Mouse (Mus musculus) kidney, adult 8-10 months (tissue): ENCODE measurements around the gene Ntf5.
"Not testable (repeated sequence)": the region's sequence is repeated elsewhere in the genome, so short reads cannot be mapped to it uniquely, and the experiment has no call there.

ENCODE experiments used
- DNase-seq, 2 experiments: peaks; one replicate each; pipeline ENCODE4 v3.0.0; 2022

Ntf5 gene

DNA sequence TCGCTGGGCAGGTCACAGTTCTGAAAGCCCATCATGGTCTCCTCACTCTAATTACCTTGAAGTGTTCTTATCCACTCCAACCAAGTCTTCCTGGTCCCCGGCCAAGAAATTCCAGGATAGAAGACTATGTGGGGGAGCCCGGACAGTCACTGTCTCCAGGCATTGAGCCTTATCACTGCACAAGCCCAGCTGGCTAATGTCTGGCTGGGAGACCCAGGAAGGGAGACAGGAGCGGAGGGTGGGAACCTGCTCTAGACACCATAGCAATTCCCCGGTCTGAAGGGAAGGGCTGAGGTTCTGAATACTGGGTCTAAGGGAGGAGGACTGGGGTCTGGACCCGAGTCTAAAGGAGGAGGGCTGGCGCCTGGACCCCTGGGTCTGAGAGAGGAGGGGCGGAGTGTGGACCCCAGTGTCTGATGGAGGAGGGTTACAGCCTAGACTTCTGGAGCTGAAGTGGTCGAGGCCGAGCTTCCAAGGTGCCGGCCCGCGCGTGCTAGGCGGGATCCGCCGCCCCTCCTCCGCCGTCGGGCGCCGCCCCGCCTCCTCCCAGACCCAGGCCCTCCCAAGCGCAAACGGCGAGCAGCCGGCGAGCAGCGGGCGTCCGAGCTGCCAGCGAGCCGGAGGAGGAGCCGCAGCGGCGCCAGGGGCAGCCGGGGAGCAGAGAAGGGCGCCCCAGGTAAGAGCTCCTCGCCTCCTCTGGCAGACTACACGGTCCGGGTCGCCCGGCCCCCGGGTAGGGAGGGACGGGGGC lies at the start of gene Ntf5:
Gene Ntf5, plus strand, starts transcription at position 583 of the 751 bp plus-strand sequence.
- no peak for DNase-seq

DNA sequence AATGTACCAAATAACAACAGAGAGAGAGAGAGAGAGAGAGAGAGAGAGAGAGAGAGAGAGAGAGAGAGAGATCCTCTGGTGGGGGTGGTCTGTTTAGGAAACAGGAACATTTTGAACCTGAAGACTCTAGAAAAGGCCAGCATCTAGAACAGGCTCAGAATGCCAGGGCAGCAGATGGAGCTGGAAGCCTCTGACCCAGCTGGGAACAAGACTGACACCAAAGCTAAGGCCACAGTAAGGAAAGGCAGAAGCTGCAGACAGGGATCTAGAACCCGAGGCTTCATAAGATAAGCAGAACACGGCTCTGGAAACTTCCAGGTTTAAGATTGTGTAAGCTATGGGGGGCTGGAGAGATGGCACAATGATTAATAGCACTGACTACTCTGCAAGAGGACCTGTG lies 49.5 kb upstream of the Ntf5 start:
- DNase-seq, result no peak

DNA sequence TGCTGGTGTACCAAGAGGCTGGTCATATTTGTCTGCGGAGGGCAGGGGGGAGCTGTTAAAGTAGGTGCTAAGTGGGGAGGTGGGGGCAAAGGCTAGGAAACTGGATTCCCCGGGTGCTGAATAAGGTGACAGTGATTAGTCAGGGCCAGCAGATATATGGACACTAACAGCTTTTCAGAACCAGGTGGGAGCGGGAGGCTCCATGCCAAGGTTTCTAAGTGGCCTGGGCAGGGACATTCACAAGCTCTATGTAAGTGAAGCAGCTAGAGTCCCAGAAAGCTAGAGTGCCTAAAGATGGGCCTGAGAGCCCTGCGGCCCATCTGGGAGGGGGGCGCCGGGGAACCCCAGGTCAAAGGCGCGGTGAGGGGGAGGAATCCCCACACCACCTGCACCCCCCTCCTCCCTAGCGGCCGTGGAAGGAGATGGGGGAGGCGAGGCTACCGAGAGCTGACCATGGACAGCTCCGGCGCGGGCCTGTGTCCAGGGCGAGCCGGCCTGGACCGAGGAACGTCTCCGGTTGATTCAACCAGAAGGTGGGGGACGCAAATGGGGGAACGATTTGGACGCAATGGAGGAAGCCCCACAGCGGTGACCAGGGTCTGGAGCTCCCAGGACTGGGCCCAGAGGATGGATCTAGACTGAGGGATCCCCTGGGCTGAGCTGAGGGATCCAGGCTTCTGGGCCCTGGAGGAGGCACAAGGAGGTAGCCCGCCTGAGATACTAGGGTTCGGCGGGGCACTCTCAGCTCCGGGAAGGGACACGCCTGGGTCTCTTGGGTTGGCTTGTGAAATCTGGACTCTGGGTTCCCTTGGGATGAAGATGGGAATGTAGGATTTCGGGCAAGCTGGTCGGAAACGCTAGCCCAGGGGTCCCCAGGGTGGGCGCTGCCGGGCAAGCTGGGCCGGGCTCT lies 47.5 kb upstream of the Ntf5 start:
- DNase-seq, result peak; percentile 27 to 44

DNA sequence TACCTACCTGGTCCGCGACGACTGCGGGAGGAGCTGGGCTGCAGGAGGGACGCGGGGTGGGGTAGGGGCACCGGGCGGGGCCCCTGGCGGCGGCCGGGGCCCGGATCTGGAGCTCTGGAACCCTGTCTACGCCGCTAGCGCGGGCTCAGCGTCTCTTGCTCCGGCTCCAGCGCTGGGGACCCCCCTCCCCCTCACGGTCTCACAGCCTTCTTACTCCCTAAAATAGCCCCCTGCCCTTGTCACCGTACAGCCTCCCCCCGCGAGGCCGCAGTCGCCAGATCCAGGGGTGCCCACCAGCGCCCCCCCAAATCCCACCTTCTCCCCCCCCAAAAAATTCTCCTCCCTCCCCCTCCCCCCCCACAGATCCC lies 46.9 kb upstream of the Ntf5 start, which contains the start of gene Ppfia3:
Gene Ppfia3, minus strand, starts transcription at position 368 of the 368 bp plus-strand sequence.
- no peak for DNase-seq

DNA sequence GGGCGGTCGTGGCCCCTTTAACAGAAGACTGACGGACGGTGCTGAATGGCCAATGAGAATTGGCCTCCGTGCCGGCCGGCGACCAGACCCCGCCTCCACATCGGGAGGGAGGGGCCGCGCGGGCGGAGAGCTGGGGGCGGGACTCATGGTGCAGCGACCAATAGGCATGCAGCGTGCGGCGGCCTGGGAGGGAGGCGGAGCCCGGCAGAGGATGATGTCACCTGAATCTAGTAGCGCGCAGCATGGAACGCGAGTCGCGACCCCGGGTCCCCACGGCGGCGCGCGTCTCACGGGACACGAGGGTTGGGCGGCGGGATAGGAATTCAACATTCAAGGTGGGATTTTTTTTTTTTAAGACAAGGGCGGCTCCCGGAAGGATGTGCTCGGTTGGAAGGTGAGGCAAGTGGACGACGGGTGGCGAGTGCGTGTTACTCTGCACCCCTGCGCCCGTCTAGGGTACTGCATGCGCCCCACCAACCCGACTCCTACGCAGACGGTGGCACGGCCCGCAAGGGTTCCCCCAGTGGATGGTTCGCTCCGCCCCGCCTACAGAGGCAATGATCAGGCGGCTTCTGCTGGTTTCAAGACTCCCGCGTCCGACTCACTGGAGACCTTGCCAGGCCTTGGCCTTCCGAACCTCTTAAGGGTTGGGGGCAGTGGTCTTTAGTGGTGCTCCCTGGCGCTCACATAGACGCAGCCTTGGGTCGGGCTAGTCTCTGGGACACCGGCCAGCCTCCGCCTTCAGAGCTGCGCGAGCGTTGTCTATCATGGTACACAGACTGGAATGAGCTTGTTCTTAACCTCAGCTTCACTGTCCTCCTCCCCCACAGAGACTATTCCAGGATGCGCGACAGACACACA lies 46.2 kb upstream of the Ntf5 start:
- peak; percentile 95 to 96 for DNase-seq

DNA sequence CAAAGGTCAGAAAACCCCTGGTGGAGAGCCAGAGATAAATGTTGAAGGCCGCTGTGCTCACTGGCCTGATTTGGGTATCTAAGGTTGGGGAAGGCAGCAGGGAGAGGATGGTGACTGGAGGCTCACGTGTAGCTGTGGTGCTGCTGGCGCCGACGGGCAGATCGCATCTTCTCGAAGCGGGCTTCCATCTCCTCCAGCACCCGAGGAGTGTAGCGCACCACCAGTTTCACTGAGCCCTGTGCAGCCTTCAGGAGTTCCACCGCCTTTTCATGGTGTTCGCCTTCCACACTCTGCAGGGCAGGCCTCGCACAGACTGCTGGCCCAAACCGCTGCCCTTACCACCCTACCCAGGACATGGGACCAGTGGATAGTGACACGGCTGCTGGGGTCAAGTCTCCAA lies 45.3 kb upstream of the Ntf5 start:
- no peak for DNase-seq

DNA sequence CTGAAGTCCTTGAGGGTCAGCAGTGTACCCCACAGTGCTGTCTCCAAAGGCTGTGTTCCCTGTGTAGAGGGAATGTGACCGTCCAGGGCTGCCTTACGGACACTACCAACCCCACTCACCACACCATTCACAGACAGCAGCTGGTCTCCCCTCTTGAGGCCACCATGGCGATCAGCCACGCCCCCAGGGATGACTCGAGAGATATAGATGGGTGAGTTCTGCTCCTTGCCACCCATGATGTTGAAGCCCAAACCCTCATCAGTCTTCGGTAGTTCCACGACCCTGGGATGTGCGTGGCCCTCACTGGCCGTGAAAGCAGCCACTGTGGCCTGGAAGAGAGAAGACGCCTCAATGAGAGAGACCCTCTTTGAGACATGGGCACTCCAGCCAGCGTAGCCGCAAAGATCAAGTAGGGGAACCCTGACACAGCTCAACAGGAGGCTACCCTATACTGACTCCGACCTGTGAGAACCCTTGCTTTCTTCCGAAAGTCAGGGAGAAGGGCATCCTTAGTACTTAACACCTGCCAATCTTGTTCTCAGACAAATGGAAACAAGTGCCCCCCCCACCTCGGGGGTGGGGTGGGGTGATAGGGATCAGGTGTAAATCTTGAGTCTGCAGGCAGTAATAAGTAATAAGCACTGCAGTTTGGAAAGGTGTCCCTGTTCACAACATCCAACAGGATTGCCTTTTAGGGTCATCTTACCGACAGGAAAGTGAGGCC lies 44.3 kb upstream of the Ntf5 start:
- DNase-seq, result no peak

DNA sequence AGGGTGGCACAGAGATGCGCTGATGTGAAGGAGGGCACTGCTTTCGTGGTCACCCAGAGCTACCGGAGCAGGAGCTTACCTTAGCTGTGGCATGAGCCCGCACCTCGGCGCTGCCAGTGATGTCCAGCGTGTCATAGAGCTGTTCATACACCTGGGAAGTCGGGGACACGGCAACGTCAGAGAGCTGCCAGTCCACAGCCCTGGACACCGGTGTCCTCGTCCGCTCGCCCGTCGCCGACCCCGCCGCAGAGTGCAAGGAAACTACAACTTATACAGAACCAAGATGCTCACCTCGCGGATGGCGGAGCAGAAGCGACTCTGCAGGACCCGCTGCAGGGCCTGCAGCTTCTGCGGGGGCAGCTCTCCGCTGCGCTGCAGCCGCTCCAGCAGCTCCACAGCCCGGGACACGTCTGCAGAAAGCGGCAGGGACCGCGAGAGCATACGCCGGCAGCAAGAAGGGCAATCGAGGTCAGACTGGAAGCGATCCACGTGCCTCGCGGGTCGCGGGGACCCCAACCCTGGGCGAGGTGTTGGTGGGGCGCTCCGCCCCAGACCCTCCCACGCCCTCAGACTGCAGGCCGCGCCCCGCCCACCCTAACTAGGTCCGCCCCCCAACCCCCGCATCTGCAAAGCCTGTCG lies 43.5 kb upstream of the Ntf5 start:
- DNase-seq, result no peak

DNA sequence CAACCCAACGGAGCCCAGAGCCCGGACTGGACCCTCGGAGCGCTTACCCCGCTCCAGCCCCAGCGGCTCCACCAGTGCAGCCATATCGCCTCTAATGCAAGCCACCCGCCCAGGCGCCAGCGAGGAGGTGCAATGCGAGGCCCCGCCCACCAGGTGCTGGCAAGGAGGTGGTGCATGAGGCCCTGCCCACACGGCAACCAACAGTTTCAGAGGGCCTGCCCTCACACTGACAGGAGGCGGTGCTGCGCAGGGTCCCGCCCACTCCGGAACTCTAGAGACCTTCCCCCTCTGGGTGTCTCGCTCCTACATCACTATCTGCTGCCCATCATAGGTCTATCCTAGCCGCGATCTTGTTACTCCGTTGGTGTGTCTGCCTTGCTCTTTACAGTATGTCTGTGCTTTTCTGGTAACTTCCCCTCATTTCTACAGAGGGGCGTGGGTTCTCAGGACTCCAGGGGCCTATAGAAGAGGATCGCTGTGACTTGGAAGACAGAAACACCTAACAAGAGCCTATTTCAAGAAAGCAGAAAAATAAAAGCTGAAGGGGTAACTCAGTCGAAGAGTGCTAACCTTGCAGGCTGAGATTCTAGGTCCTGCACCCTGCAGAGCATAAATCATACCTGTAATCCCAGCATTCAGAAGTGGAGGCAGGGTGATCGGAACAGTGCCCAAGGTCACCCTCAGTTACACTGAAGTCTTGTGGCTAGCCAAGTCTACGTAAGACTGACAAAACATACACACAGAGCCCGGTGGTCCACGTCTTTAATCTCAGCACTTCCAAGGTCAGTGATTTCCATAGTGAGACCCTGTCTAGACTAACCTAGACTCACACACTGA lies 42.8 kb upstream of the Ntf5 start, which contains the start of gene Lin7b:
Gene Lin7b, minus strand, starts transcription at position 109 of the 837 bp plus-strand sequence.
- DNase-seq, result peak; percentile 90 to 91

DNA sequence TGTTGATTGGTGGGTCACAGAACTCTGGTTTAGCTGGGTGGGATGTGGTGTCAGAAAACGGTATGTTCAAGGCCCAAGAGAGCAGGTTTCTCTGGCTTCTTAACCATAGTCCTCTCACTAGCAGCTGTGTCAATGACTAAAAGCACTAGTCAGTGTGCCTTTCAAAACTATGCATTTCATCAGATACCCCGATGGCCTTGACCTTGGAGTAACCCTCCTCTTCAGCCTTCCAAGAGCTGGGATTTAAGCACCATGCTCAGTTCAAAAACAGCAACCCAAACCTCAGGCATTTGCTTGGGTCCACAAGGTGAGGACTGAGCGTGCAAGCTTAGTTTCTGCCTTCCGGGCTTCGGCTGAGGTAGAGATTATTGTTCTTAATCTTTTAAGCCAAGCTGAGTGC lies 41.1 kb upstream of the Ntf5 start:
- DNase-seq, result no peak

DNA sequence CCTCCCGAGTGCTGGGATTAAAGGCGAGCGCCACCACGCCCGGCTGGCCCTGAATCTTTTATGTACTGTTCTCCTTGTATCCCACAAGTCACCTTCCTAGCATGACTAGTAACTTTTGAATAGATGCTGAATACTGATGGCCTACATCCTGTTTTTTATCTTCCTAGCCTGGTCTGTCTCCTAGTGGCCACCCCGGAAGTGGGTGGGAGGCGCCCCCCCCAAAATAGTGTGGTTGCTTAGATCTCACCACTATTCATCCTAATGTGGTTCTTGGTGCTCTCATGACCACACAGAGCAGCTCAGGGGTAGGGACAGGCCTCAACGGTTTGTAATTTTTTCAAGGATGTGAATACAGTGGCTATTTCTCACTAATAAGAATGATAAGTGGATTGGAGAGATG lies 38.9 kb upstream of the Ntf5 start:
- no peak for DNase-seq

DNA sequence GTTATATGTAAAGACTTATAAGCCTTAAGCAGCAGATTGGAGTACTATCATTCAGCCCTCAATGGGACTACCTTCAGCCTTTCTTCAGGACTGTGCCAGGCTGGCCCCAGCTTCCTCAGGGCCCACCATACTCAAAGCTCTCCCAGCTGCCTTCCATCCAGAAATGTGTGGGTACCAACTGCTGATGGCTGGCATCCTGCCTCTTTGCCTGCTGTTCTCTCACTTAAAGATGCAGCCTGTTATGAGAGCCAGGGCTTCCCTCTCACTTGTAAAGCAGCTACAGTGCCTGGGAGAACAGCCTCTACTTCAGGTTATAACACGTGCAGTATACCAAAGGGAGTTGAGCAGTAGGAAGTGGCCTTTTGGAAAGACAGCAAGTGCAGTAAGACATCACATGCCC lies 37.4 kb upstream of the Ntf5 start:
- no peak for DNase-seq

DNA sequence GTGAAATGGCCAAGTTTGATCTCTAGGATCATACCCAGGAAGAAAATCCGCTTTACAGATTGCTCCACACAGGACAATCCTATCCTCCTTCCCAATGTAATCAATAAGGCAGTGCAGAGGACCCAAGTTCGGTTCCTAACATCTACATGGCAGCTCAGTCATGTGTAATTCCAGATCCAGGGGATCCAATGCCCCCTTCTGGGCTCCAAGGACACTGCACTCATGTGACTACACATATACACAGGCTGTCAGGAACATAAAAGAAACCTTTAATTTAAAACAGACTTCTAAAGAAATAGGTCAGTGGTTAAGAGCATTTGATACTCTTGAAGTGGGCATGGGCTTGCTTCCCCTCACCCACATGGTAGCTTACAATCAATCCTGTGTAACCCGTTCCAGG lies 27.4 kb upstream of the Ntf5 start:
- no peak for DNase-seq

DNA sequence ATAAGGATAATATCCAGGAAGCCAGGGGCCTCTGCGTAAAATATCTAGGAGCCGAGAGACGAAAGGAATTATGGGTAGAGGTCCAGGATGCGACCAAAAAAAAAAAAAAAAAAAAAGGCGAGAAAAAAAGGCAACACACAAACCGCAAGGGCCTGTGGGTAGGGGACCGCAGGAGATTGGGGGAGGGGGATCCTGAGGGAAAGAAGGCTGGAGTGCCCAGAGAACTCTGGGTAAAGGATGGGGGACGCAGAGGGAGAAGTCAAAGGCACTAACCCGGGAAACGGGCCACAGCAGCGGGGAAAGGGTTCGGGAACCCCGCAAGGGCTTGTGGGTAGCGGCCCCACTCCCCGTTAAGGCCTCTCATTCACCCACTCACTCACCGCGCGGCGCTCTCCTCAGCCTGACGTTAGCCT lies 18.4 kb upstream of the Ntf5 start:
- no peak for DNase-seq

DNA sequence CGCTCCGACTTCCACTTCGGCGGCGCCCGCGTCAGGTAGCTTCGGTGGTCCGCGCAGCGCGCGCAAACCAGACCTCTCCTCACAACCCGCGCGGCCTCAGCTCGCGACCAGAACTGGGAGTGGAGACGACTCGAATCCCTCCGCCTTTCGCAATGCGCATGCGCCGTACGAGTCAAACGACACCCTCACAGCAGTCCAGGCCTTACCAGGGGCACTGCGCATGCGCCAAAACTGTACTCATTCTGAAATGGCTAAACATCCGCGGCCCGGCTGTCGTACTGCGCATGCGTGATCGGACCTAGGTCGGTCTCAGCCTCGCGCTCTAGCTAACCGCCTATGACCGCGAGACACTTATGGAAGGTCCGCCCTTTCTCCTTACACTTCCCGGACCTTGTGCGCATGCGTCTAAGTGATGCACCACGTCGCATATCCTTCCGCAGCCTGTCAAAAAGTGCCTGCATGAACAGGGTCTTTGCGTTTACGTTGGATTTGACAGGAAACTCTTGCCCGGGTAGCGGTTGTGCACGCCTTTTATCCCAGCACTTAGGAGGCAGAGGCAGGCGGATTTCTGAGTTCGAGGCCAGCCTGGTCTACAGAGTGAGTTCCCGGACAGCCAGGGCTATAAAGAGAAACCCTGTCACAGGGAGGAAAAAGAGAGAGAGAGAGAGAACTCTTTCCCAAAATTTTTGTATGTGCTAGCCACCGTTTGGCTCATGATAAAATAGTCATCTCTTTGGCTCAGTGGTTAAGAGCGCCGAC lies 17.7 kb upstream of the Ntf5 start, which contains the start of gene Snrnp70:
Gene Snrnp70, minus strand, starts transcription at position 165 of the 759 bp plus-strand sequence.
- peak; percentile 100 for DNase-seq

DNA sequence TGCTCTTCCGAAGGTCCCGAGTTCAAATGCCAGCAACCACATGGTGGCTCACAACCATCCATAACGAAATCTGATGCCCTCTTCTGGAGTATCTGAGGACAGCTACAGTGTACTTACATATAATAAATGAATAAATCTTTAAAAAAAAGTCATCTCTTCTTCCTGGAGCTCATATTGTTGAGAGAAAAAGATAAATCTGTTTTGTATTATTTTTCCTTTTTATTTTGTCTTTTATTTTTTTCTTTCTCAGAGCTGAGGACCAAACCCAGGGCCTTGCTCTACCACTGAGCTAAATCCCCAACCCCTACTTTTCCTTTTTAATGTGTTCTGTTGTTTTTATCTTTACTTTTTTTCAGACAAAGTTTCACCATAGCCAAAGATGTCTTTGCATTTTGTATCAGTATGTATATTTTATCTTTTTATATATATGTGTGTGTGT lies 17.1 kb upstream of the Ntf5 start:
- DNase-seq, result not testable (repeated sequence)

DNA sequence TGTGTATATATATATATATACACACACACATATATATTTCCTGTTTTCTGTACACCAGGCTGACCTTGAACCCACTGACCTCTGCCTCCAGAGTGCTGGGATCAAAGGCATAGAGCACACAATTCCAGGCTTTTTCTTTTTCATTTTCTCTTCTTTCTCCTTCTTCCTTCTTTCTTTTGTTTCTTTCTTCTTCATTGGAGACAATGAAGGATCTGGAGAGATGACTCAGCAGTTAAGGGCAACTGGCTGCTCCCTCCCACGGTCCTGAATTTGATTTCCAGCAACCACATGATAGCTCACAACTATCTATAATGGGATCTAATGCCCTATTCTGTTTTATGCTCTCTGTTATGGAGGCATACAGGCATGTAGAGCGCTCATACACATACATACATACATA lies 16.7 kb upstream of the Ntf5 start:
- no peak for DNase-seq

DNA sequence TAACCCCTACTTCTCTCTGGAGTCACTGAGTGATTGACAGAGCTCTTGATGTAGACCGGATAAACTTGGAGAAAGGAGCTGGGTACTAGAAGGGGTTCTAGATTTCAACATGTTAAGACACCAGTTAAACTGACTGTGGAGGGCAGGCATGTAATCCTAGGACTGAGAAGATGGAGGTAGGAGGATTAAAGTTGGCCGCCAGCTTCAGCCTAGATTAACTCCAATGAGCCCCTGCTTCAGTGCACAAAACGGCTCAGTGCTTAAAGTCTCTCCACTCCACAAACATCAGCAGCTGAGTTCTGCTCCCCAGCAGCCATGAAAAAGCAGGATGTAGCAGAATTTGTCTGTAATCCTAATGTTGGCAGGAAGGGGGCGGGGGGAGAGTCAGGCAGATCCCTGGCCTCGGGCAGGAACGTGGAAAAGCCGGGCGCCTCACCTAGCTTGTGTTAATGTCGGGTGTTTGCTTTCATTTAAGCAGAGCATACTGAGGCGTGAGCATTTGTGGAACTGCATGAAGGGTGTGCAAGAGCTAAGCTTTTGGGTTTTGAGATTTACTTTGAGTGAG lies 11.9 kb upstream of the Ntf5 start:
- no peak for DNase-seq

DNA sequence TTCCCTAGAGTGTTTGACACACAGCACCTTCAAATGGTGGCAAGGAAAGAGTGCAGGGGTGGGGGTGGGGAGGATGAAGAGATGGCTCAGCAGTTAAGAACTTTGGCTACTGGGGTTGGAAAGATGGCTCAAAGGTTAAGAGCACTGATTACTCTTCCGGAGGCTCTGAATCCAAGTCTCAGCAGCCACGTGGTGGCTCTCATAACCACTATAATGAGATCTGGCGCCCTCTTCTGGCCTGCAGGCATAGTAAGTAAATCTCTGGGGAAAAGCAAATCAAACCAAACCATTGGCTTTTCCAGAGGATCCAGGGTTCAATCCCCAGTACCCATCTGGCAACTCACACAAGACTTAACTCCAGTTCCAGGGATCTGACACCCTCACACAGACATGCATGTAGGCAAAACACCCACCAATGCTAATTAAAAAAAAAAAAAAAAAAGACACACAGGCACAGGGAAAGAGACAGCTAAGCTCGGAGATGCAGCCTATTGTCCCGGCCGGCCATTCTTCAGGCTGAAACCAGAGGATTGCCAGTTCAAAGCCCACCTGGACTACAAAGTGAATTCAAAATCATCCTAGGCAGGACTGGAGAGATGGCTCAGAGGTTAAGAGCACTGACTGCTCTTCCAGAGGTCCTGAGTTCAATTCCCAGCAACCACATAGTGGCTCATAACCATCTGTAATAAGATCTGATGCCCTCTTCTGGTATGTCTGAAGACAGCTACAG lies 9.8 kb upstream of the Ntf5 start:
- DNase-seq, result peak; percentile 73 to 84
